Mouse (Mus musculus): Measurements from ENCODE around the gene Mageb5. TPM values are rescaled to one million over a fixed set of nuclear protein-coding genes. Genes with fewer than 3 reads are reported as not detected.
"Not testable (repeated sequence)": the region's sequence is repeated elsewhere in the genome, so short reads cannot be mapped to it uniquely, and the experiment has no call there.

The Mageb5 gene
- total RNA-seq (2021), result not detected
- long read RNA-seq, experiment 1, result 0 reads
- long read RNA-seq, experiment 2, result 0 reads

- intact Hi-C loops (cut with DNase I; ENCODE audit: low total_unique reads); DNase-seq: not testable (repeated sequence)
These were observed at the start of gene Mageb5 for GRCm38 (mm10) chrX:91782918-91783317. Gene Mageb5 (minus strand): TSS chrX:91783018.

DNA sequence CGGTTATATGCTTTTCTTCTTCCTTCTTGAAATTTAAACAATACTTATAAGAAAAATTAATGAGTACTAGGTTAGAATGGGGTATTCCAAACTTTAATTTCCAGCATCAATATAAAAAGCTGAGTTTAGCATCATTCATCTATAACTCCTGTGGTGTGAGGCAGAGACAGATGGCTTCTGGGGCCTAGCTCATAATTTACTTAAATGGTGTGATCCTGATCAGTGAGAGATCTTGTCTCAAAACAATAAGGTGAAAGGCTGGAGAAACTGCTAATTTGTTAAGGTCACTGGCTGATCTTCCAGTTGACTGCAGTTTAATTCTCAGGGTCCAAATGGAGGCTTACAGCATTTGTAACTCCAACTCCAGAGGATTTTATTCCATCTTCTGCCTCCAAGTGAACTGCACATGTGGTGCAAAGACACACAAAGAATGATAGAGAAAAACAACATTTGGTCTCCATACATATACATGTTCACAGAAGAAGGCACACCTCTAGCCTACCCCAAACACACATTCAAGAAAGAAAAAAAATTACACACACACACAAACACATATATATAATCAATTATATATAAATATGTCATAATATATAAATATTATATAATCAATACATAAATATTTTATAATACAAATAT is 23.1 kb downstream of the Mageb5 start:
- DNase-seq; intact Hi-C loops (cut with DNase I; ENCODE audit: low total_unique reads): not testable (repeated sequence)

Other genes starting within 250 kb of the Mageb5 start
- gene 1700084M14Rik, start 207.1 kb downstream of the Mageb5 start, total RNA-seq (2021), result not detected
- not detected for gene Gm14781, start 150.8 kb downstream of the Mageb5 start, total RNA-seq (2021)
- gene Mageb1, start 233.3 kb upstream of the Mageb5 start, total RNA-seq (2021), result not detected

Data from gastrocnemius, postnatal 14 days (tissue).